Mouse (Mus musculus) ES-E14 (cell line): ENCODE results near the gene Stx2. TPM values are rescaled to one million over a fixed set of nuclear protein-coding genes. Genes with fewer than 3 reads are reported as not detected.
"Not testable (repeated sequence)": the region's sequence is repeated elsewhere in the genome, so short reads cannot be mapped to it uniquely, and the experiment has no call there.

ENCODE experiments used
- DNase-seq: peaks from one replicate; pipeline ENCODE4 v3.0.0-alpha.2; 2013; ENCODE audit warnings: low read depth, low spot score
- H3K27ac ChIP-seq: 2 replicates; pipeline ENCODE4 v1.5.1; 2012; ENCODE audit warnings: low read depth, mild to moderate bottlenecking, low read length, moderate library complexity, mixed read lengths; ENCODE audit not compliant: poor library complexity, insufficient read depth, severe bottlenecking
- H3K36me3 ChIP-seq: 2 replicates; pipeline ENCODE4 v1.6.1; 2012; ENCODE audit warnings: mild to moderate bottlenecking, low read length, moderate library complexity, mixed read lengths; ENCODE audit not compliant: control insufficient read depth, poor library complexity, insufficient read depth, severe bottlenecking
- H3K4me1 ChIP-seq, 2 experiments: fragments of 150-350 bp in 1 of 2; sonication (generic) in 1 of 2; 2 replicates each; pipeline ENCODE4 v1.6.1; 2012; ENCODE audit warnings: low read length in 2 of 2, mild to moderate bottlenecking in 1 of 2, mixed read lengths in 1 of 2; ENCODE audit not compliant: control insufficient read depth in 2 of 2, insufficient read depth in 2 of 2, poor library complexity in 1 of 2
- H3K4me3 ChIP-seq, 2 experiments: fragments of 150-350 bp in 1 of 2; sonication (generic) in 1 of 2; 2 replicates each; pipeline ENCODE4 v1.5.1; 2012; ENCODE audit warnings: low read length in 2 of 2, low read depth in 1 of 2, mild to moderate bottlenecking in 1 of 2, mixed read lengths in 1 of 2; ENCODE audit not compliant: insufficient read depth in 1 of 2, poor library complexity in 1 of 2, severe bottlenecking in 1 of 2
- H3K9ac ChIP-seq: 2 replicates; pipeline ENCODE4 v1.6.1; 2012; ENCODE audit warnings: low read depth, mild to moderate bottlenecking, low read length, mixed read lengths; ENCODE audit not compliant: poor library complexity, insufficient read depth, severe bottlenecking
- H3K9me3 ChIP-seq: fragments of 150-350 bp; sonication (generic); 2 replicates; pipeline ENCODE4 v1.6.1; 2012; ENCODE audit warnings: low read depth, mild to moderate bottlenecking, low read length; ENCODE audit not compliant: control insufficient read depth, insufficient read depth
- CHD2 ChIP-seq: IDR thresholded peaks from 2 replicates; pipeline ENCODE4 v1.6.1; 2014; ENCODE audit warnings: mild to moderate bottlenecking, low read depth, low read length, inconsistent platforms
- HCFC1 ChIP-seq: IDR thresholded peaks from 2 replicates; pipeline ENCODE4 v1.6.1; 2012; ENCODE audit warnings: low read length, inconsistent platforms, borderline replicate concordance; ENCODE audit not compliant: insufficient read depth
- MAFK ChIP-seq: IDR thresholded peaks from 2 replicates; pipeline ENCODE4 v1.6.1; 2014; ENCODE audit warnings: mild to moderate bottlenecking, low read depth, low read length, inconsistent platforms; ENCODE audit not compliant: insufficient read depth
- ZC3H11A ChIP-seq: IDR thresholded peaks from 2 replicates; pipeline ENCODE4 v1.6.1; 2012; ENCODE audit warnings: low read depth, mild to moderate bottlenecking, inconsistent platforms, low read length, borderline replicate concordance
- ZNF384 ChIP-seq: IDR thresholded peaks from 2 replicates; pipeline ENCODE4 v1.6.1; 2012; ENCODE audit warnings: low read depth, low read length, inconsistent platforms
- in situ Hi-C, 2 experiments: fragments of 600-800 bp; cut with MboI; formaldehyde crosslinking; loops; one replicate each; pipeline ENCODE4 v1.15.1; 2025; ENCODE audit warnings: low sequenced_read_pairs in 2 of 2, inconsistent platforms in 1 of 2; ENCODE audit not compliant: unreplicated experiment in 2 of 2
- total RNA-seq: library from RNA; depleted of rRNA; stranded (reverse); fragments of 300-350 nt; gene quantifications from 2 replicates; pipeline ENCODE4 v1.2.3, GENCODE M21; 2012

Stx2 gene
- total RNA-seq, 1 experiment: 9.4 TPM

DNA sequence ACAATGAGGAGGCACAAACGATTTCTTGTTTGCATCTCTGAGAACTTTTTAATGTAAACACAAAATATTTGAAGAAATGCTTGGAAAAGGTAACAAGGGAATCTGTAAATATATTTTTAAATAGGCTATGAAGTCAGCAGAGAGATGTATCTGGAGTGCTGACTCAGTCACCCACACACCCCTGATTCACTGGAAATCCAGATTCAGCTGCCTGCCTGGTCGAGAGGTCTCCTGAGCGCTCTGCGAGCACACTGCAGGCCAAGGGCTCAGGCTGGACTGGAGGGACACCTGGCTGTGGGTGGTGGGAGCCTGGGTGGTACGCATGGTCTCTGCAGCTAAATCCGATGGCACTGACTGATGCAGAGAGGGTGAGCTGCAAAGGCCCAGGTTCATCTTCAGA is 23.8 kb downstream of the Stx2 start:
- no peaks in the 10 kb centered on the region for H3K36me3 ChIP-seq

DNA sequence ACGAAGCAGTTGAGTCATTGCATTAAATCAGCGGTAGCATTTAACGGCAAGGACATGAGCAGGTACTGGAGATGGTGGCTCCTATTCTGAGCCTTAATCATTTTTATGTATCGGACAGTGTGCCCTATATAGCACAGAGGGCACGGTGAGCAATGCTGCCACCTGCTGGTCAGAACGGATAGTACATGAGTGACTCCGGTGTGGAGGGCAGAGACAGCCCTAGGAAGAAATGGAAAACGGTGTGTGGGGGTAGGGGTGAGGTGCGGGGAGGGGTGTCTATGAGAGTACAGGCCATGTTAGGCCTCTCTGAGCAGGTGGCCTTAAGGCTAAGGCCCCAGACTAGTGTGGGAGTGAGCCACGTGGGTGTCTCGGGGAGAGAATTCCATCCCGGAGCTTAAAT is 26.8 kb downstream of the Stx2 start:
- TF ChIP-seq ZC3H11A (no peak), HCFC1 (no peak), CHD2 (no peak), ZNF384 (no peak), MAFK (no peak)
- H3K27ac ChIP-seq: no peak overlapping the region
- peak; percentile 70 for DNase-seq
- no peaks in the 10 kb centered on the region for H3K36me3 ChIP-seq
- no peaks in the 10 kb centered on the region; a peak in 1 of 4 replicates for H3K4me1 ChIP-seq
- H3K9me3 ChIP-seq: no peaks in the 10 kb centered on the region
- in situ Hi-C loops: no loop called here
- H3K9ac ChIP-seq: no peak overlapping the region
- no peak overlapping the region for H3K4me3 ChIP-seq

More for the DNA sequence above, 23.8 kb downstream of the Stx2 start:
- Histone ChIP-seq H3K9ac (no peak overlapping the region), H3K27ac (no peak overlapping the region), H3K9me3 (no peaks in the 10 kb centered on the region), H3K4me1 (no peaks in the 10 kb centered on the region; a peak in 1 of 4 replicates), H3K4me3 (no peak overlapping the region)
- TF ChIP-seq MAFK: no peak
- no peak for TF ChIP-seq ZC3H11A
- no peak for TF ChIP-seq HCFC1
- TF ChIP-seq ZNF384: no peak
- TF ChIP-seq CHD2: no peak
- in situ Hi-C loops: no loop called here
- DNase-seq: no peak

DNA sequence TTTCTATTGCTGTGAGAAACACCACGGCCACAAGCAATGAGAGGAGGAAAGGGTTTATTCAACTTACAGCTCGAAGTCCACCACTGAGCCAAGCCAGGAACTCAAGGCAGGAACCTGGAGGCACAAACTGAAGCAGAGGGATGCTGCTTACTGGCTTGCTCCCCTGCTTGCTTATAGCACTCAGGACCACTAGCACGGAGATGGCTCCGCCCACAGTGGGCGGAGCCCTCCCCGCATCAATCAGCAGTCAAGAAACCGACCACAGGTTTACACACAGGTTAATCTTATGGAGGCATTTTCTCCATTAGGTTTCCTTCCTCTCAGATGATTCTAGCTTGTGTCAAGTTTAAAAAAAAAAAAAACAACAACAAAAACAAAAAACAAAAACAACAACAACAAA is 27.5 kb downstream of the Stx2 start:
- TF ChIP-seq HCFC1: no peak
- TF ChIP-seq ZC3H11A: no peak

DNA sequence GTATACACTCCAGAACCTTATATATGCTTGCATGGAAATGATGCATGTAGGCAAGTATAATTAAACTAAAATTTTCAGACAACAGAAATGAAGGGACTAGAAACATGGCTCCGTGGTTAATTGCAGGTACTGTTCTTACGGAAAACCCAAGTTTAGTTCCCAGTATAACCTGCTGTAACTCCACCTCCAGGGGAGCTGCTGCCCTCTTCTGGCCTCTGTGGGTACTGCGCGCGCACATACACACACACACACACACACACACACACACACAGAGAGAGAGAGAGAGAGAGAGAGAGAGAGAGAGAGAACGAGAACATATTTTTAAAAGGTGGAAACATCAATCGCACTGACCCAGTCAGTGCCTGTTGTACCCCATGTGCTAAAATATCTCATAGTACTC is 29.4 kb downstream of the Stx2 start:
- Histone ChIP-seq H3K4me3 (no peak overlapping the region), H3K27ac (no peak overlapping the region), H3K9ac (no peak overlapping the region), H3K36me3 (no peaks in the 10 kb centered on the region), H3K4me1 (peaks cover 0 to 3% of the 10 kb centered on the region in 2 experiments; a peak in 1 of 4 replicates), H3K9me3 (no peaks in the 10 kb centered on the region)
- TF ChIP-seq CHD2 (no peak), ZNF384 (no peak), ZC3H11A (no peak), MAFK (no peak), HCFC1 (no peak)
- no peak for DNase-seq
- in situ Hi-C loops: no loop called here

More for the DNA sequence above, 27.5 kb downstream of the Stx2 start:
- Histone ChIP-seq H3K4me1 (peaks cover 0 to 3% of the 10 kb centered on the region in 2 experiments; a peak in 1 of 4 replicates), H3K27ac (no peak overlapping the region), H3K9me3 (no peaks in the 10 kb centered on the region), H3K4me3 (no peak overlapping the region), H3K9ac (no peak overlapping the region), H3K36me3 (no peaks in the 10 kb centered on the region)
- in situ Hi-C loops: no loop called here
- DNase-seq: no peak

DNA sequence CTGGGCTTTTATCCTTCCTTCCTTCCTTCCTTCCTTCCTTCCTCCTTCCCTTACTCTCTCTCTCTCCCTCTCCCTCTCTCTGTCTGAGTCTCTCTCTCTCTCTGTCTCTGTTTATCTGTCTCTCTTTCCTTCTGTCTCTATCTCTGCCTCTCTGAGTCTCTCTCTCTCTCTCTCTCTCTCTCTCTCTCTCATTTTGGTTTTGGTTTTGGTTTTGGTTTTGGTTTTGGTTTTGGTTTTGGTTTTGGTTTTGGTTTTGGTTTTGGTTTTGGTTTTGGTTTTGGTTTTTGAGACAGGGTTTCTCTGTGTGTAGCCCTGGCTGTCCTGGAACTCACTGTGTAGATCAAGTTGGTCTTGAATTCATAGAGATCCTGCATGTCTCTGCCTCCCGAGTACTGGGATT is 30.9 kb downstream of the Stx2 start:
- DNase-seq, in situ Hi-C loops, H3K27ac ChIP-seq, H3K36me3 ChIP-seq, H3K9ac ChIP-seq, H3K4me3 ChIP-seq, H3K4me1 ChIP-seq, H3K9me3 ChIP-seq: not testable (repeated sequence)
